Mouse (Mus musculus): Measurements from ENCODE around the gene Hsp90b1. TPM values are rescaled to one million over a fixed set of nuclear protein-coding genes. Genes with fewer than 3 reads are reported as not detected.
"Not testable (repeated sequence)": the region's sequence is repeated elsewhere in the genome, so short reads cannot be mapped to it uniquely, and the experiment has no call there.

Gene Hsp90b1
- polyA plus RNA-seq, 1 experiment from 2014 or later: 733 TPM

DNA sequence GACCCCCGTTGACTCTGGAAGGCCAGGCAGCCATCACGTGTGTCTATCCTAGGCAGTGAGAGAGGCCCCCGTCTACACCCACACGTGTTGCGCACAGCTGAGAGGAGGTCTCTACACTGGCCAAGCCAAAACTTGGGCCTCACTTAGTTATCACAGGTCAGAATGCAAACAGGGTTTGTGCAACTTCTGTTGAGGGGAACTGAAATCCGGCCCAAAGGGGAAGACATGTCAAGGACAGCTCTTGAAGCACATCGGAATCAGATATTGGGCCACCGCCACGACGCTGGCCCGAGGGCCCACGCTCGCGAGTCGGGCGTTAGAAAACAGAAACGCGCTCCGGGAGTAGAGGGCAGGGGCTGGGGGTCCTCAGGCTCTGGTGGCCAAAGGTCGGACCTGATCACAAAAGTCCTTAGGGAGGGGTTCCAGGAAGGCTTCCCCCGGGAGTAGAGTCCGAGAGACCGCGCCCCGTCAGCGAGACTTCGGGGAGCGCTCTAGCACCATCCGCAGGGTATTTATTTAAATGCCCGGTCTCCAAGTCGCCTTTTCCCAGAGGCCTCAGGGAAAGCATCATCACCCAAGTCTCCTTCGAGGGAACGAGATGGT, 619 bp downstream of the Hsp90b1 start:
- Histone ChIP-seq H3K27me3 (no peaks in the 10 kb centered on the region), H3K9me3 (replicated peaks) (no peaks in the 10 kb centered on the region), H3K36me3 (peaks cover 41% of the 10 kb centered on the region), H3K4me1 (peaks cover 49% of the 10 kb centered on the region), H3K4me3 (replicated peaks) (peak overlapping the region; percentile 80), H3K27ac (peak overlapping the region; percentile 88), H3K4me2 (peak overlapping the region; percentile 78), H3K9ac (peak overlapping the region; percentile 80)
- under 1% methylated on average over 33 of the region's 33 CpGs for WGBS
- peak; percentile 4; the same call in 1 of the 2 replicates for ATAC-seq (replicated peaks; ENCODE audit: low FRiP score)

DNA sequence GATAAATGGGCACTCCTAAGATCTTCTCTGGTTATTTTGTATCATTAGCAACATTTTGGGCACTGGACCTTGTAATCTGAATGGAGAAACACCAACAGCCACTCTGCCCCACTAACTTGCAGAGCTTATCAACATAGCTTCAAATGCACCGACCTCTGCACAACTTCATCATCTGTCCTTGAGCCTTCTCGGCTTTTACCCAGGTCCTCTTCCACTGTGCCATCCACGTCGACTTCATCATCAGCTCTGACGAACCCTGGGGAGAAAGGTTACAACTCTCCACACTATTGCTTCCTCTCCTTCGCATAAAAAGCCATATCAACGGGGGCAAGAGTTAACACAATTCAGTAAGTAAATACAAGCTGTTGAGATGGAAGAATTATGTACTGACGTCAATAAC, 1.2 kb downstream of the Hsp90b1 start:
- WGBS: 1% methylated on average over 8 of the region's 8 CpGs
- Histone ChIP-seq H3K27me3 (no peaks in the 10 kb centered on the region), H3K4me1 (peaks cover 54% of the 10 kb centered on the region), H3K4me3 (replicated peaks) (peak overlapping the region; percentile 80), H3K4me2 (peak overlapping the region; percentile 78), H3K9me3 (replicated peaks) (no peaks in the 10 kb centered on the region), H3K27ac (peak overlapping the region; percentile 88; the same call in 1 of the 2 replicates), H3K36me3 (peaks cover 47% of the 10 kb centered on the region), H3K9ac (peak overlapping the region; percentile 80)
- ATAC-seq (replicated peaks; ENCODE audit: low FRiP score): no peak

DNA sequence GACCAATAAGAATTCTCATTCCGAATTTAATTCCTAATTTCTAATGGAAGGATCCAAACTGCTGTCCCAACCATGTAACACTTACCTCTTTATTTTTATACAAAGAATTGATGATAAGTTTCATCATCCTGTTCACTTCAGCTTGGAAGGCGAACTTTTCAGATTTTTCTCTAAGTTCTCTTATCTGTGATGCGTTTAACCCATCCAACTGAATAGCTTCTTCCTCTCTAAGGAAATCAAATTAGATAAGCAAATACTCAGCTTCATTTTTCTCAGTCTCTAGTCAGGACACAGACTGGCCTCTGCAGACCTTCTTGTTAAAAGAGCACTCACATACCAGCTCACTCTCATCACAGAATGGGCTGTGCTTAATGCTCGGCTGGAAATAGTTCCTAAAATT, 1.9 kb downstream of the Hsp90b1 start:
- no peak for ATAC-seq (replicated peaks; ENCODE audit: low FRiP score)
- no peak overlapping the region for H3K27ac ChIP-seq
- peak overlapping the region; percentile 80 for H3K9ac ChIP-seq
- H3K4me2 ChIP-seq: peak overlapping the region; percentile 78
- WGBS: 64% methylated on average over 4 of the region's 4 CpGs
- H3K9me3 ChIP-seq (replicated peaks): no peaks in the 10 kb centered on the region
- H3K4me3 ChIP-seq (replicated peaks): peak overlapping the region; percentile 80
- H3K36me3 ChIP-seq: peaks cover 54% of the 10 kb centered on the region
- no peaks in the 10 kb centered on the region for H3K27me3 ChIP-seq
- peaks cover 55% of the 10 kb centered on the region for H3K4me1 ChIP-seq

DNA sequence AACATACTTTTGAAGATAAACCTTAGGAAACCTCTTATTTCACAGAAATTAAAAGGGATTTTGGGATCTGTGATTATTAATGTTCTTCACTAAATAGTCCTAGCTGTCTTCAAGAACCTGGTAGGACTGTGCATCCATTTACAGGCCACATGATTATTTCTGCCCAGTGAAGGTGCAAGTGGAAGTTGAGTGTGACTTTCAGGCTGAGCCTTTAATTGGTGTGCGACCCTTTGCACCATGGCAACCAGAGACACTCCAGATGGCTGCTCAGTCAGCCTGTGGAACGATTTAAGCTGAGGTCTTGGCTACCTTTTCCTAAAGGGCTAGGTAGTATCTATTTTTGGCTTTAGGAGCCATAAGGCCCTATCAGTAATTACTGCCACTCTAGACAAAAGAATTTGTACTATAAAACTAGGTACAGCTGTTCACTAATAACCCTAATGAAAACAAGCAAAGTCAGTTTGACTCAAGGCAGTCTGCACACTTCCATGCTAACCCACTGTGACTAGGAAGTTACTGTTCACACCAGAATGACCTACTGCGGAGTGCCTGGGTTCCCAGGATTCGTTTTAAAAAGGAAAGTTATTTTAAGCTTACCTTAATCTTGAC, 2.9 kb downstream of the Hsp90b1 start:
- Histone ChIP-seq H3K4me2 (peak overlapping the region; percentile 78), H3K36me3 (peaks cover 63% of the 10 kb centered on the region), H3K27me3 (no peaks in the 10 kb centered on the region), H3K9me3 (replicated peaks) (no peaks in the 10 kb centered on the region), H3K27ac (no peak overlapping the region), H3K9ac (no peak overlapping the region; the same call in 1 of the 2 replicates), H3K4me3 (replicated peaks) (peak overlapping the region; percentile 80), H3K4me1 (peaks cover 55% of the 10 kb centered on the region)
- ATAC-seq (replicated peaks; ENCODE audit: low FRiP score): no peak
- WGBS: 41% methylated on average over 4 of the region's 4 CpGs

DNA sequence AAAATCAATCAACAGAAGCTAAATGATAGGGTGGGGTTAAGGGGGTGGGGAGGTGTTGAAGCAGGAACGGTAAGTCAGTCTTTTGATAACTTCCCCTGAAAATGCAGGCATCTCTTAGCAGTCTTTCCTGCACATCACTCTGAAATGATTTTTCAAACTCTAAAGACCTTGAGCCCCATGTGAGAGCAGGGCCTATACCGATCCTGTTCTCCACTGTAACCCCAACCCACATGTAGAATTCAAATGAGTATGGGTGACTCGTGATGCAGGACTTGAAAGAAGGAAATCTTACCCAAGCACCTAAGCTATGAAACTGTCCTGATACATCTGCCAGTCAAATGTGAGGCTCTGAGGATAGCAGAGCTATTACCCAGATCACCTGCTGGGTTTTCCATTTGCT, 4.3 kb downstream of the Hsp90b1 start:
- ATAC-seq (replicated peaks; ENCODE audit: low FRiP score): no peak
- Histone ChIP-seq H3K9ac (0 out of 2 replicates have a peak overlapping the region, but pooled peaks have one; percentile 14), H3K27ac (no peak overlapping the region), H3K4me3 (replicated peaks) (peak overlapping the region; percentile 7; the same call in 1 of the 2 replicates), H3K9me3 (replicated peaks) (no peaks in the 10 kb centered on the region), H3K27me3 (no peaks in the 10 kb centered on the region), H3K4me2 (peak overlapping the region; percentile 37), H3K36me3 (peaks cover 71% of the 10 kb centered on the region), H3K4me1 (peaks cover 45% of the 10 kb centered on the region)
- 52% methylated on average over 3 of the region's 3 CpGs for WGBS

DNA sequence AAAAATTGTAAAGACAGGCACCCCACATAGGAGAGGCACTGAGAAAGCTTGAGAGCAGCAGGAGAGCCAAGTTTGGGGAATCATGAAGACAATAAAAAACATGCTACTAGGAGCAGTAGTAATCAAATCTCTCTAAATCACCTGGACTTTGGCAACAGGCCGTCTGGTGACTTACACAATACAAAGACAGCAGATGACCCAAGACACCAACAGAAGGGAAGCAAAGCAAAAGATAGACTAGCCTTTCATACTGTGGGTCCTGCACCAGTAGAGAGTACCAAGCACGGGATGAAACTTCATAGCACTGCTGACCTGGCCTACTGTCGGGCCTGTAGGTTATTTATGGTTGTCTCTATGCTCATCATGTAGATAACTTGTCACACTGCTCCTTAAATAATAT, 5.1 kb downstream of the Hsp90b1 start:
- H3K36me3 ChIP-seq: peaks cover 78% of the 10 kb centered on the region
- peak overlapping the region; percentile 37 for H3K4me2 ChIP-seq
- H3K9me3 ChIP-seq (replicated peaks): no peaks in the 10 kb centered on the region
- ATAC-seq (replicated peaks; ENCODE audit: low FRiP score): no peak
- peaks cover 45% of the 10 kb centered on the region for H3K4me1 ChIP-seq
- no peak overlapping the region for H3K9ac ChIP-seq
- 0 out of 2 replicates have a peak overlapping the region, but pooled peaks have one; percentile 7 for H3K4me3 ChIP-seq (replicated peaks)
- H3K27me3 ChIP-seq: no peaks in the 10 kb centered on the region
- no peak overlapping the region for H3K27ac ChIP-seq
- WGBS: 42% methylated on average over 3 of the region's 3 CpGs

- not testable (repeated sequence) for H3K9me3 ChIP-seq (replicated peaks); H3K4me1 ChIP-seq; ATAC-seq (replicated peaks; ENCODE audit: low FRiP score); H3K27ac ChIP-seq; H3K27me3 ChIP-seq
- WGBS: 17% methylated on average over 9 of the region's 9 CpGs
- Histone ChIP-seq H3K4me2 (peak overlapping the region; percentile 82), H3K36me3 (peaks cover 14% of the 10 kb centered on the region), H3K9ac (peak overlapping the region; percentile 78; the same call in 1 of the 2 replicates), H3K4me3 (replicated peaks) (peak overlapping the region; percentile 72)
Measured at GRCm38 (mm10) chr10:86686017-86686360, 19.3 kb downstream of the Hsp90b1 start.

DNA sequence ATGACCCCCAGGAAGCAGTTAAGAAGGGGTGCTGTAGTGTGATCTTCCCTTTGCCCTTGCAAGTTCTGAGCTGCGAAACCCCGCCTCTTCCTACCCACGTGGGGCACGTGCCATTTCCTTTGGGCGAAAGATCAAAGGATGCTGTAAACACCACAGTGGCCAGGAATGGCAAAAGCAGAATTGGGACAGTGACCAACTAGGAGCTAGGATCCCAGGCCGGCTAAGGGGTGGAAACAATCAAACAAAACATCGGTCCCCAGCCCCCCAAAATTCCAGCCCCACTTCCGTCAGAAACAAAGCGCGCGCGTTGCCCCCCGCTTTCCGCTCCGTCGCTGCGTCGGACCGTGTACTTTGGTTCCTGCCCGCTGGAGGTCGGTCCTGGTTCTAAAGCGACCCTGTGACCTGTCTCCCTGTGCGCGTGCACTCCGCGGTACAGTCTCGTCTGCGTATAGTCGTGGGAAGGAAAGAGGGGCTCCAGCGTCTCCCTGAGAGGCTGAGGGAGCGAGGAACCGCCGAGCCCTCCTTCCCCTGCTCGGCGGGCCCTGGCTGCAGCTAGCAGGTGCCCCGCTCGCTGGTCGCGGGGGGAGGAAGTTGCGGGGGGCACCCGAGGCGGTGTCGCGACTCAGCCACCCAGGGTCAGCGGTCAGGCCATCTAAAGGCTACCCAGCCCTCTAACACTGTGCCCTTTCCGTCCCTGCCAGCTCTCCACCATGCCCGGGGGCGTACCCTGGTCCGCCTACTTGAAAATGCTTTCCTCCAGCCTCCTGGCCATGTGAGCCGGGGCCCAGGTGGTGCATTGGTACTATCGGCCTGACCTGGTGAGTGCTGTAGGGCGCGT, 19.9 kb downstream of the Hsp90b1 start:
- peak overlapping the region; percentile 78 for H3K9ac ChIP-seq
- H3K4me3 ChIP-seq (replicated peaks): peak overlapping the region; percentile 72
- H3K27me3 ChIP-seq; H3K4me1 ChIP-seq; H3K36me3 ChIP-seq; H3K9me3 ChIP-seq (replicated peaks): not testable (repeated sequence)
- peak overlapping the region; percentile 84 for H3K27ac ChIP-seq
- peak overlapping the region; percentile 82 for H3K4me2 ChIP-seq
- under 1% methylated on average over 49 of the region's 53 CpGs for WGBS
- peak; percentile 92 for ATAC-seq (replicated peaks; ENCODE audit: low FRiP score)

DNA sequence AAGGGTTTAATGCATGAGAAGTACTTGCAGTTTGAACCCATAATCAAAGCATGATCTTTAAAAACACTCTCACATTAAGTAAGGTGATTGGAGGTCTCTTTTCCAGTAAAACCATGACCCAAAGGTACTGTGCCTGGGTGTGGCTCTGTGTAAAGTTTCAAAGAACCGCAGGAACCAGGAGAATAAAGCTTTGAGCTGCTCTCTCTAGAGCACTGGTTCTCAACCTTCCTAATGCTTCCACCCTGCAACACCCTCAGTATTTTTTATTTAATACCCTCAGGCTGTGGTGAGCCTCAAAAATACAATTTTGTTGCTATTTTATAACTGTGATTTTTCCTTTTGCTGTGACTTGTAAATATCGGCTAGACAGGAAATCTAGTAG, 20.5 kb downstream of the Hsp90b1 start:
- peak overlapping the region; percentile 84 for H3K27ac ChIP-seq
- WGBS: 31% methylated on average over 2 of the region's 2 CpGs
- peak; percentile 43; the same call in 1 of the 2 replicates for ATAC-seq (replicated peaks; ENCODE audit: low FRiP score)

DNA sequence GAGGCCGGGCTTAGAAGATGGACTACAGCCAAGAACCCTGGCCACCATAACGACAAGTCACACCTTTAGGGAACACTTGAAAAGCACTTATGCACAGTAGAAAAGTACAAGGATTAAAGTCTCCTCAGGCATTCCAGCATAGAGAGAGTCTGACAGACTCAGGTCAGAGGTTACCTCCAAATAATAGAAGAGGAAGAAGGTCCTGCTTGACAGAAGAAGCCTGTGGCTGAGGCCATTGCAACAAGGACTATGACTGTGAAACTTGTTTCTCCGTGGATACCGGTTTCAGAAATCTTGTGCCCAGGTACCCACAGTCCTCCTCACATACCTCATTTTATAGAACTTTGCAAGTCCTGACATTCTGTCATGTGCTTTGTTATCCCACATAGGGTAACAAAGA, 34.8 kb downstream of the Hsp90b1 start:
- H3K4me3 ChIP-seq (replicated peaks); H3K9ac ChIP-seq; H3K36me3 ChIP-seq; H3K4me1 ChIP-seq; H3K4me2 ChIP-seq; H3K9me3 ChIP-seq (replicated peaks); H3K27ac ChIP-seq; ATAC-seq (replicated peaks; ENCODE audit: low FRiP score); H3K27me3 ChIP-seq: not testable (repeated sequence)
- WGBS: 83% methylated on average over 4 of the region's 4 CpGs

More for the DNA sequence above, 20.5 kb downstream of the Hsp90b1 start:
- not testable (repeated sequence) for H3K27me3 ChIP-seq; H3K36me3 ChIP-seq; H3K4me1 ChIP-seq; H3K9ac ChIP-seq; H3K9me3 ChIP-seq (replicated peaks)
- H3K4me2 ChIP-seq: peak overlapping the region; percentile 82
- H3K4me3 ChIP-seq (replicated peaks): peak overlapping the region; percentile 72
